Mouse (Mus musculus) embryo, embryonic 11 days (tissue): ENCODE data around the gene Oosp2.

Source experiments
- DNase-seq: peaks from one replicate; pipeline ENCODE4 v3.0.0-alpha.2; 2015

The Oosp2 gene

DNA sequence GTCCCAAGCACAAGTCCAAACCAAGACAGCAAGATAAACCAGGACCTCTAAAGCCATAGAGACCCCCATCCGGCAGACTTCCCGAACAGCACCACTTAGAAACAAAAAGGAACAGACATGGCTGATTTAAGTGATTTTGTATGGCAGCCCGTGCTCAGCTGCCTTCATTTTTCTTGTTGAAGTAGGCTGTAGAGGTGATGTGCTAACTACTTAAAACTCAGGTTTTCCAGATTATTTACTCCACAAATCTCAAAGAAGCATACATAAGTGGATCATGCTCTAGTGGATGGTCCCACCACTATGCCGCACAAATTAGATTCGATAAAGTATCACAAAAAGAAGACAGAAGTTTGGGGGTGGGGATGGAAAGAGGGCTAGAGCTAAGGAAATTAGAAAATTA is at the start of gene Oosp2:
Oosp2 (minus strand) TSS at position 101 of the 400 bp plus-strand sequence.
- no peak for DNase-seq

DNA sequence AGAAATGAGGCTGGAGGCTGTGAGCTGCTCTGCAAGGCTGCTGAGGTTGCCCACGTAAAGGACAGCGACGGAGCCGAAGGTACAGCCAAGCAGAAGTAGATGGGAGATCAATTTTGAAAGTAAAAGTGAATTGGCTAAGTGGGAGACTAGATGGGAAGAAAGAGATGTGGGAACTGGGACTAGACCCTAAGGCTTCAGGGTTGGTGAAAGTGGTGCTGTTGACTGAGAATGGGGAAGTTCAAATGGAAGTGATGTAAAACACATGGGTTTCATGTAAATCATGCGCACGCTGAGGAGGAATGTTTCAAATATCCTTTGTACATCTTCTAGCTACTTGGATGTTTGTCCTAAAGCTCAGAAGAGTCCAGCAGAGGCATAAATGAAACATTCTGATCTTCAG is 38.0 kb upstream of the Oosp2 start:
- DNase-seq = no peak

DNA sequence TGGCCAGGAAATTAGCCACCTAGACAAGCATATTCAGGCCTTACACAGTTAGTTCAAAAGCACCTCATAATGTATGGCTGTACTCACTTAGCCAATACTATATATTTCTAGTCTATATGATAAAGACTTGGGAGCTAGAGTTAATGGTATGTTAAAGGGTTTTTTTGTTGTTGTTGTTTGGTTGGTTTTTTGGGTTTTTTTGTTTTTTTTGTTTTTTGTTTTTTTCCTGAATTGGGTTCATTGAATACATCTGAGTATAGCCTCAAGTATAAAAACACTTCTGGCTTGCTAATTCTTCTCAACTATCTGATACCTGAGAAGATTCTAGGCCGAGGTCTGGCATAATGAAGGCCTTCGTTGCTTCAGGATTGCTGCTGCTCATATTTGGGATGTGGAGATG is 36.4 kb upstream of the Oosp2 start, which contains the start of gene Oosp3:
Oosp3 (plus strand) TSS at position 301 of the 400 bp plus-strand sequence.
- DNase-seq = no peak

DNA sequence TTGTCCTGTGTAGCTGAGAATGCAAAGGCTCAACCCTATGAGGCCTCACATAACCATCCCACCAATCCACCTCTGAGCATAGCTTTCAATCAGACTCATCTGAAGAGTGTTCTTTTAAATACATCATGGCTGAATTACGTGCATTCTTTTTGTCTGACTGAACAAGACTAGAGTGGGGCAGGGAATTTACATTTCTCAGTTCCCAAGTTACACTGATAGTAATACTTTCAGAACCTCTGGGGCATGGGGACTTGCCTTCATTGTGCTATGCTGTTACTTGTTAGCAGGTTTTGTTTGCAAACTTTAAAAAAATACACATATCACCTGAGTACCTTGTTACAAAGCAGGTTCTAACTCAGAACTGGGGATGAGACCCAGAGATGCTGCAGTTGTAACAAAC is 31.1 kb upstream of the Oosp2 start:
- DNase-seq = no peak

DNA sequence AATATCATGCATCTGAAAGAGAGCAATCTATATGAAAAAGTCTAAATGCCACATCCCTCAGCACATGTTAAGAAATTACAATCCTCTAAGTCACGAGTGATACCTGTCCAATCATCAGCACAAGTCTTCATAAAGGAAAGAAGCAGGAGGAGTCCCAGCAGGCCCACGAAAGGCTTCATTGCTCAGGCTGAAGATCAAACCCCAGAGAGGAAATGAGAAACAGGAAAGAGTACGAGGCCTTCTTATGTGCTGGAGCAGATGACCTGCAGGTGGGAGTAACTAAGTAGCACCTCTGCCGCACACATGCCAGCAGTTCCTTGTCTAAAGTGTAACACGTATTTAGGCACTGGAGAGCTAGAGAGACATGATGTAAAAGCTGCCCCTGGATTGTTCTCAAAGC is 30.5 kb upstream of the Oosp2 start, which contains the start of gene Oosp1:
Oosp1 (minus strand) TSS at position 312 of the 400 bp plus-strand sequence.
- DNase-seq = no peak

DNA sequence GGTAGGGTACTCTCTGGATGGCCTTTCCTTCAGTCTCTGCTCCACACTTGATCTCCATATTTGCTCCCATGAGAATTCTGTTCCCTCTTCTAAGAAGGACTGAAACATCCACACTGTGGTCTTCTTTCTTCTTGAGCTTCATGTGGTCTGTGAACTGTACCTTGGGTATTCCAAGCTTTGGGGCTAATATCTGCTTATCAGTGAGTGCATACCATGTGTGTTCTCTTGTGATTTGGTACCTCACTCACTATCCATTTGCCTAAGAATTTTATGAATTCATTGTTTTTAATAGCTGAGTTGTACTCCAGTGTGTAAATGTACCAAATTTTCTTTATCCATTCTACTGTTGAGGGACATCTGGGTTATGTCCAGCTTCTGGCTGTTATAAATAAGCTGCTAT is 1.2 kb upstream of the Oosp2 start:
- no peak for DNase-seq

DNA sequence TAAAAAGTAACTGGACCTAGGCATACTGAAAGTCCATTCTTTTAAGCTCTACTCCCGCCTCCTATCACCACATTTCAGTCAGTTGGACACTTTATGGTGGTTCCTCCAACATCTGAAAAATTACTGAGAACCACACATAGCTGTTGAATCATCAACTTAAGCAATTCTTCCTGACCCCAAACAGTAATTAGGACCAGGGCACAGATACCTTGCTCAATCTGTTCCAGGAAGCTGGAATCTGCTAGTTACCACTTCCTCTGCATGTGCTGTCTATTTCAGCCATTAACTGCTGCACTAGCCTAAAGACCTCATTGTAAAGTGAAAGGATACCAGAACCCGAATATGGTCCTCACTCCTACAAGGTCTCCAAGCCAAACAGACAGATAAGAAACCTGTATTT is 1.2 kb downstream of the Oosp2 start:
- no peak for DNase-seq

DNA sequence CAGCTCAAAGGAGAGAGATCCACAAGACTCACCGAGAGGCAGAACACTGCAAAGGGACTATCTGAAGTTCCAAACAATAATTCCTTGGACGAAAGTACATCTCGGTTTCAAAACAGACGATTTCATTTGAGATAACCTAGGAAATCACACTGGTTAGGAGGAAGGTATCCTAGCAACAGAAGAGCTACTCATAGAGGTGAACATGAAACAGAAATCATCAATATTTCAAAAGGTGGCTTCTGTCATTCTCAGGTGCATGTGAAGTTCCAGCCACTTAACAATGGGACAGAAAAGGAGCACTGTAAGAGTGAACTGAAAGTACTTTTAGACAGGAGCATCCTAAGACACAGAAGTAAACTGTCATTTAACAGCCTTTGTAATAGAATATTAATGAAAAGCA is 10.8 kb downstream of the Oosp2 start:
- DNase-seq = no peak

DNA sequence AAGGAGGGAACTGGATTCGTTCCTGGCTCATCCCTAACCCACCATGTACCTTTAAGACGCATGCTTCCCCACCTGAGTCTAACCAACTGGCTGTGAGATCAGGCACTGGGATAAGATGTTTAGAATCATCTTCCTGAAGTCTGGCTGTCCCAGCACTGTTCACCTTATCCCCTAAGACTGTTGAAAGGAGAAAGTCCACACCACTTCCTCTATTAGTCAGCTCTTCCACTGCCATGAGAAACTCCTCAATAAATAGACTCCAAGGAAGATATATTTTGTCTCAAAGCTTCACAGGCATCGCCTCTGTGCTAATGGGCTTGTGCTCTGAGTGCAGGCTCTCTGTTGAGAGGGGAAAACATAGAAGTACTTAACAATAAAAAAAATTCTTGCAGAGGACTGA is 14.2 kb downstream of the Oosp2 start:
- no peak for DNase-seq

DNA sequence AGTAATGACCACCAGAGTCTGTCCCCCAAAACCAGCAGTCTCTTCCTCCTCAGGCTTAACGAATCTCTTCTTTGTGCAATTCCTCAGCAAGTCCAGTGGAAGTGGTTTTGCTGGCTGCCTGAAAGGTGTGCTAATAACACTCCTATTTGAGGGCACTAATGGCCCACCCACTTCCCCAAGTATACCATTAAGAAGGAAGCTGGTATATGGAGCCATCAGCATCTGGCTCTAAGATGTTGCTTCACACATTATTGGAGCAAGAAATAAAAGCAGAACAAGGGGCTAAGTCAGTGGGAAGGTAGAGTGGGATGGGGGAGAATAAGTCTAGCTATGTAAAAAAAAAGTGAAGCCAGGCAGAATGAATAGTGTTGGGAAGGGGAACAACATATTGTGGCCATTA is 19.6 kb downstream of the Oosp2 start, which contains the start of gene Ms4a3:
Ms4a3 (minus strand) TSS at position 120 of the 400 bp plus-strand sequence.
- DNase-seq = no peak

DNA sequence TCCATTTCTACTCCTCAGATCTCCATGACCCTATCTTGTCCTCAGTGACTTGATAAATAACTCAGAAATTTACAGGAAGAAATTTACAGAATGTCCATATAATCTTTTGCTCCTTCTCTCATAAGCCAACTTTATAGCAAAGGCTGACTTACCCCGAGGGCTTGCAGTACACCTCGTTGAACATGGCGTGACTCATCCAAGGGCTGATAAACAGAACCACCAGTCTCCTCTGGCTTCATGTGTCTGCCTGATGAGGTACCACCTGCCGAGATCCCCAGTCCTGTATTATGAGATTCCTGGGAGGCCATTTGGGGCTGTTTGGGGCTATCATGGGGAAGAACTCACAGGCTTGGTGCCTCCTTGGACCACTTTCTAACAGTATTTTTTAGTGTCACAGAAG is 21.3 kb downstream of the Oosp2 start:
- no peak for DNase-seq

DNA sequence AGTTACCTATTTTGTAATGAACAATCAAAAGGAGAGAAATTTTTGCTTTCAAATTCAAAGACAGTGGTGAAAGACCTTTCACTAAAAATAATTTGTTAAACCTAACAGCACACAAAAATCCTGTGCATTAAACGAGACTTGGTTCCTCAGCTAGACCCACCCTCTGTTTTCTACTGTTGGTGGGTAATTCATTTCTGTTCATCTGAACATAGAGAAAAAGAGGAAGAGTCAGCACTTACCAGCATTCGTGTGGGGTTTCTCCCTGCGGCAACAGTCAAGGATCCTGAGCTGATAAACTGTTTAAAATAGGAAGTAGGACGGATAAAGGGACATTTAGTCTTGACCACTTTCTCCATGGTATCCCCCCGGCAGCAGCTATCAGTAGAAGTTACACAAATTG is 24.8 kb downstream of the Oosp2 start:
- no peak for DNase-seq

DNA sequence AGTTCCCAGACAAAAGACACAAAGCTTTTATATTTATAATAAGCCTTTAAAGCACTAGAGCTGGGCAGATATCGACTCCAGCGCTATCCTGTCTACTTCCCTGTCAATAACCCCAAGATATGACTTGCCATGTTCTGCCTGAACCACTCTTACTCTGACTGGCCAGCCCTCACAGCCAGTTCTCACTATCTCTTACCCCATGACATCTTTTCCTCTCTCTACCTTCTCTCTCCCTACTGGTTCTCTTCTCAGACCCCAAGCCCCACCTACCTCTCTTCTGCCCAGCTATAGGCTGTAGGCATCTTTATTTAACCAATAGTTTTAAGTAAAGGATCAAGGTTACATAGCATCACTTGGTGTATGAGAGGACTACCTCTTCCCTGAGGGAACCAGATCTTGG is 26.0 kb downstream of the Oosp2 start:
- no peak for DNase-seq

DNA sequence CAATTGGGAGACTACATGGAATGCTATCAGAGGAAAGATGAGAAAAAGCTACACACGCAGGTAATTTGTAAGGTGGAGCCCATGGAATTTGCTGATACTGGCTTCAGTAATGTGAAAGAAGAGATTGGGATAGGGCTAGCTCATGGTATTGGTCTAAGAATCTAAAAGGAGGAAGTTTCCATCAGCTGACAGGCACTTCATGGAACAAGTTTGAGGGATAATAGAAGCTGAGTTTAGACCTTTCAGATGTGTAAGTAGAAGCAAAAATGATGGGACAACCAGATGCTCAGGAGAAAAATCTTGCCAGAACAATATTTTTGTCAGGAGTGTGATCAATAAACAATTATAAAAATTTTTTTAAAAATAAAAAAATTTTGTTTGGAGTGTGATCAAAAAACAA is 26.6 kb downstream of the Oosp2 start:
- DNase-seq = no peak

DNA sequence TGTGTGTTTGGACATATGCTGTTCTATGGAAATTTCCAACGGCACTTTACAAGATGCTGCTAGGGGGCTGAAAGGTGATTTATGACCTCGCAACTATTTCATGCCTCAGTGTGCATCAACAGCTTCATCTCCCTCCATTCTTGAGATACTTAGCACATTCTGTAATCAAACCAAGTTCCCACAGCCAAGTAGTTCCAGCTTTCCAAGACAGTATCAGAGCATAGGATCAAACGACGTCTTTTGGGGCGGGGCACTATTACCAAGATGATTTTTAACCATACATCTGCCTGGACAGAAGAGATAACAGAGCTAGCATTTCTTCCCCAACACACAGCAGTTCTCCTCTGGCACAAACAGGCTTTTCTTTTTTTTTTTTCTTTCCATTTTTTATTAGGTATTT is 35.1 kb downstream of the Oosp2 start:
- no peak for DNase-seq

DNA sequence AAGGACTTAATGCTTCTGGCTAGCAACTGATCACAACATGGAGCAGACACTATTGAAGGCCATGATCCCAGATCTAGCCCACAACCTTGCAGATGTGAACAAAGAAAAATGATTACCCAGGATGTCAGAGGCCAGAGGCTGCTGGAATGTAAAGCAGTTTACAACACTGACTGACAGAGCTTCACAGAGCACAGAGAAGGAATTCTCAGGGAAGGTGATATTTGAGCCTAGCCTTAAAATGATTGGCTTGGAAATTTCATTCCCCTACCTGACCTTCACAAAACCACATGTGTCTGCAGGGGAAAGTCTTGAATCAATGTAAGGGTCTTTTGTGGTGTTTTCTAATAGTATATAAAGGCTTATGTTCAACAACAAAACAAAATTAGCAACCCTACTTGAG is 35.6 kb downstream of the Oosp2 start:
- no peak for DNase-seq

DNA sequence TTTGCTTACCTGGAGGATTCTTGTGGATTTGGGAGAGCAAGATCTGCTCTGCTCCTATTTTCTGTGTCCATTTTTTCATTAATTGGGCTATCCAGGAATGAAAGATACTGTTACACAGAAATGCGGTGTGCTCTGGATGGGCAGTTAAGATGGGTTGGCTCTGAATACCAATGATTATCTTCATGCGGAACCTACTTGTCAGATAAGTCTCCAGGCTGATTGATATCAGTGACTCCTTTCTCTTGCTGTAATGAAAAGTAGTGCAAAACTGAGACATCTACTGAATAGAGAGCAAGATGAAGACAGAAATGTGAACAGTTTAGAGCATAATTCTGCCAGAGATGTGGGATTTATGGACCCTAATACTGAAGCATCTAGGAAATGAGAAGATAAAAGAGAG is 36.8 kb downstream of the Oosp2 start, which contains the start of gene Ms4a2:
Ms4a2 (minus strand) TSS at position 169 of the 400 bp plus-strand sequence.
- no peak for DNase-seq

DNA sequence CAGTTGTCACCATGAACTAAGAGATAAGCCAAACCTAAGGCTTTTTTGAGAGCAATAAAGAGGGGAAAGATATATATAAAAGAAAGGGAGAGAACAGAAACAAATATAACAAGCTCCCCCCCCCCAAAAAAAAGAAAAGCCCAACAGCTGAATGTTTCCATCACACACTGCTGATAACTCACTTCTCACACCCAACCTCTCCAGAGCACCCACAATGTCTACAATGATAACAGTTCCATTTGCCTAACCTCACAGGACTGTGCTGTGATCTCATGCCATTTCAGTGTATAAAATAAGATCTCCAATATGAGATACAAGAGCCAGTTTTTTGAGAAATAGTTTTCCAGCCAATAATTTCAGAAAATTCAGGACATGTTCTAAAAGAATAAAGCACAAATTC is 42.4 kb downstream of the Oosp2 start:
- no peak for DNase-seq

DNA sequence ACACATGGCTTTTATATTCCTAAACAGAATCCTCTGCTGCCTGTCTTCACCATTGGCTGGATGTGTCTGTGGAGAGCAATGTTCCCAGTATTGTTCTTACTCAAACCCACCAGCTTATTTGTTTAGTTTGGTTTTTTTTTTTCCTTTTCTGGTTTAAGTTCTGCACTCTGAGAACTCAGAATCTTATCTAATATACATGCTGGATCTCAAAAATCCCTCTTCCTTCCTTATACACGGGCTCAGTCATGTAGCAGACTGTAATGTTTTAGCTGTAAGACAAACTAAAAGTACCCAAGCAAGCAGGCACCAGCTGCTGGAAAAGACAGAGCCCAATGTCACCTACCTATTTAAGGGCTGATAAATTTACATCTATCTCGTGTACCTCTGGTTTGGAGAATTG is 45.6 kb downstream of the Oosp2 start:
- DNase-seq = no peak

DNA sequence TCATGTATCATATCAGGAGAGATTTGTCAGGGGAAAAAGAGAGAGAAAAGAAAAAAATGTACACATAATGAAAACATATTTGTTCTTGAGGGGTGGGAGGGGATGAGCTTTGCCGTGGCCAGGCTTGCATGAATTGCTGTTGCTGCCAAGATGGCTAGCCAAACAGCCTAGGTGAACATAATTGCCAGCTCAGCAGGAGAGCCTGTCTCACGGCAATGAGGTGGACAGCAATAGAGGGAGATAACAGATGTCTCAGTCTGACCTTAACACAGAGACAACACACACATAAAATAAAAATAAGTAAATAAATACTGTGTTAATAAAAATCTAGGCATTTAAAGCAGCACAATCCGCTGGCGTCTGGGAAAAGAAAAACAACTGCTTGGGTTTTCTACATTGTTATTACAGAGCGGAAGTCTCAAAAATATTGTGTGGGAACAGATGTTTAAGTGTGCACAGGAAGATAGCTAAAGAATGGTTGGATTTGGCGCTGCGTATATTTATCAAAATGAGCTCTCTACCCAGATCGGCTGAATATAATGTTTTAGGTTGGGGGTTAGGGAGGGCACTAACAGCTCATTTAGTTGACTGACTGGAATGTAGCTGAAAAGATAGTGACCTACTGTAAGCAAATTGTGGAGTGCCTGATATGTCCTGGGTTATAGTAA is 46.4 kb downstream of the Oosp2 start:
- DNase-seq = no peak

DNA sequence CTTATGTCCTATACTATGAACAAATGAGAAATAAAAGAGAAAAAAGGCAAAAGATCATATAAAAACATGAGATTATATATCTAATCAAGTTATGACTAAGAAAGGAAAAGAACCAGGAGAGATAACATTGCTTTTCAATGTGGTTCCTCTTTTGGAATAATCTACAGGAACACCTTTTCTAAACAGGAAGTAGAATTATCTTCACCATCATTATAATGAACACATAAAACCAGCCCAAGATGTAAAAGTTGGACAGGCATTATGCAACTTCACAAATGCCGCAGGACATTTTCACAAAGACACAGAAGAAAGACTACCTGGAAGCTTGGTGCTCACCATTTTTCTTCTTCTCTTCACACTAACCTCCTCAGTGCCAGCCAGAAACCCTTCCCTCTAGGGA is 47.3 kb downstream of the Oosp2 start:
- no peak for DNase-seq

DNA sequence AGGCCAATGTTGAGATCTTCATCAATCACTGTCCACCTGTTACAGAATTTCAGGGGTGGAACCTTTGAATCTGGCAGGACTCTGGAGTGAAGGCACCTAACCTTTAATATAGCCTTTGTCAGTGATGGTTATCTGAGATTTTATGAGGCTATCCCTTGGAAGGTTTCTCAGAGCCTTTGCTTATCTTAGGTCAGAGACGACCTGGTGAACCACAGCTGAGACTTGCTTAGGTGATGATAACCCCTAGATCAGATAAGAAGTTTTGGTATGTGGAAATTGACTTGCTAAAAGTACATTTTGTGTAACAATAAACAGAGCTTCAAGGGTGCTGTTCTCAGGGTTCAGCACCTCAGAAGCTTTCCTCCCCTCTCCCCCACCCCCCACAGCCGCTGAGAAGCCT is 48.1 kb downstream of the Oosp2 start:
- no peak for DNase-seq

DNA sequence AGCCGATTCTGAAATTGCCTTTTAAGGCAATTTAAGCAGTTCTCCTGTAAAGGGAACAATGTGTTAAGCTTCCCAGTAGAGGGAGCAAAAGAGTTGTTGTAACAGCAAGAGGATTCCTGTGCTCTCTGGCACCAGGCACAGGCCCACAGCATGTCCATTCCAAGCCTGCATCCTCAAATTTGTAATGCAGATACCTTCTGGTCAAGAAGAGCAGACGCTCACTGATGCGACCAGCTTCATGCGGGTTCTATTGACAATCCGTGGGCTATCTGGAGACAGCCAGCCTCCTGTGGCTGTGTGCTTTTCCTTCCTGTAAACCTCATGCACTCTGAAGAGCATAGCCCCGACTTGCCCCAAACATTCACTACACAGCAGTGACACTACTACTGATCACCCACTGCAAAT is 48.8 kb downstream of the Oosp2 start:
- DNase-seq = peak; percentile 78

DNA sequence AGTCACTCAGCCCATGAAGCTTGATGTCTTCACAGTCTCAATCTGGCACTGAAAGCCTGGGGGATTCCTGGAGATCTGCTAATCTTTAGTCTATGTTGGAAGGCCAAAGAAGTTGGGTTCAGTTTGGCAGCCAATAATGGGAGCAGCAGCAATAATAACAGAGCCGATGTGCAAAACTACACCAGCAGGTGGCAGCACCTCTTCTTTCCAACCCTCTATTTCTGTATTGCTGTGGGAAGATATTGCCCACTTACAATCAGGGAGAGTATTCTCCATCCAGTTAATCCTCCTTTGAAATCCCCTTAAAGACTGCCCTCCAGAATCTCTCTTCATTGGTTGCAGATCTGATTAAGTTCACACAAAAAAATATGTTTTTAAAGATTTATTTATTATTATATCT is 52.2 kb downstream of the Oosp2 start:
- DNase-seq = peak; percentile 54

DNA sequence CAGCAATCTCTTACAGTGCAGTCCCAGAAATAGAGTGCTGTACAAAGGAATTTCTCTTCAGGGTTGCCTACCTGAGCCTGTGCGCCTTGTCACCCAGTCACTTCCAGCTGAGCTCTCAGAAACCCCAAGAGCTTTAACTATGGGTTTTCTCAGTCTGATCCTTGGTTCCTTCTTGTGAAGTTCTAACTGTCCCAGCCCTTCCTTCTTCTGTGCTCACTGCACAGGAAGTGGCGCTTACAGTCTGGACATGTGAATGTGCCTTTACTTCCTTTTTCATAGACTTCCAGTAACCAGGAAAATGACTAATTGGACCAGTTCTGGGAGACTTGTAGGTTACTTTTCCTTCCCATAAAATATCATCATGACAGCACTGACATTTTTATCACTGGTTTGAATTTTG is 55.8 kb downstream of the Oosp2 start, which contains the start of gene Ms4a6d:
Ms4a6d (minus strand) TSS at position 247 of the 400 bp plus-strand sequence.
- no peak for DNase-seq
